Mouse (Mus musculus) heart, embryonic 16.5 days (tissue): Measurements from ENCODE around the gene Clcnkb. TPM values are rescaled to one million over a fixed set of nuclear protein-coding genes. Genes with fewer than 3 reads are reported as not detected.

Source experiments
- ATAC-seq: fragments of 200-750 bp; cut with Nextera tagmentation; replicated peaks from 2 replicates; pipeline ENCODE4 v1.8.0; 2017; ENCODE audit warnings: moderate number of reproducible peaks; ENCODE audit not compliant: insufficient read depth, low FRiP score; ENCODE audit errors: extremely low read depth
- H3K27ac ChIP-seq: fragments of 300-500 bp; sonication (generic); 2 replicates; pipeline ENCODE4 v1.5.1; 2014; ENCODE audit warnings: mild to moderate bottlenecking, low read length, control low read depth, moderate library complexity
- H3K27me3 ChIP-seq: fragments of 300-500 bp; sonication (generic); 2 replicates; pipeline ENCODE4 v1.6.1; 2014; ENCODE audit warnings: low read length, mixed read lengths; ENCODE audit not compliant: control insufficient read depth, insufficient read depth
- H3K36me3 ChIP-seq: fragments of 300-500 bp; sonication (generic); 2 replicates; pipeline ENCODE4 v1.6.1; 2014; ENCODE audit not compliant: control insufficient read depth, insufficient read depth
- H3K4me1 ChIP-seq: fragments of 300-500 bp; sonication (generic); 2 replicates; pipeline ENCODE4 v1.6.1; 2014; ENCODE audit warnings: low read length, mixed read lengths; ENCODE audit not compliant: control insufficient read depth, insufficient read depth
- H3K4me2 ChIP-seq: fragments of 300-500 bp; sonication (generic); 2 replicates; pipeline ENCODE4 v1.6.1; 2014; ENCODE audit warnings: low read depth, mild to moderate bottlenecking, control low read depth, low read length
- H3K4me3 ChIP-seq: fragments of 300-500 bp; sonication (generic); 2 replicates; pipeline ENCODE4 v1.5.1; 2014; ENCODE audit warnings: mild to moderate bottlenecking, control low read depth, low read length
- H3K9ac ChIP-seq: fragments of 300-500 bp; sonication (generic); 2 replicates; pipeline ENCODE4 v1.6.1; 2014; ENCODE audit warnings: low read length, control low read depth
- H3K9me3 ChIP-seq: fragments of 300-500 bp; sonication (generic); replicated peaks from 2 replicates; pipeline ENCODE4 v1.6.1; 2016; ENCODE audit warnings: low read length; ENCODE audit not compliant: control insufficient read depth
- WGBS: fragments of 180-500 bp; shearing (Covaris S2); extraction: QIAGEN DNeasy Blood & Tissue Kit; methylation state at CpG from one replicate; pipeline ENCODE4 v1.1.7; 2014; 5-methylcytosine and 5-hydroxymethylcytosine counted together
- polyA plus RNA-seq: library from polyadenylated mRNA; unstranded; fragments of >200 nt; fragmentation: Nextera tagmentation; extraction: Ambion mirVana; gene quantifications from 2 replicates; pipeline ENCODE4 v1.2.1, GENCODE M21; 2015

Clcnkb gene
- polyA plus RNA-seq, 1 experiment from 2014 or later = 0.34 TPM

- H3K9ac ChIP-seq = no peak overlapping the region
- H3K27me3 ChIP-seq = no peaks in the 10 kb centered on the region
- peaks cover 12% of the 10 kb centered on the region for H3K4me1 ChIP-seq
- H3K36me3 ChIP-seq = 0 out of 2 replicates have a peak, but pooled peaks cover 2% of the 10 kb centered on the region
- no peak for ATAC-seq
- 89% methylated on average over 14 of the region's 14 CpGs for WGBS
- H3K4me2 ChIP-seq = no peak overlapping the region
- no peak overlapping the region for H3K27ac ChIP-seq
- H3K9me3 ChIP-seq = no peaks in the 10 kb centered on the region
- H3K4me3 ChIP-seq = no peak overlapping the region
These were observed 40.6 kb upstream of the Clcnkb start for GRCm38 (mm10) chr4:141456193-141456938.

DNA sequence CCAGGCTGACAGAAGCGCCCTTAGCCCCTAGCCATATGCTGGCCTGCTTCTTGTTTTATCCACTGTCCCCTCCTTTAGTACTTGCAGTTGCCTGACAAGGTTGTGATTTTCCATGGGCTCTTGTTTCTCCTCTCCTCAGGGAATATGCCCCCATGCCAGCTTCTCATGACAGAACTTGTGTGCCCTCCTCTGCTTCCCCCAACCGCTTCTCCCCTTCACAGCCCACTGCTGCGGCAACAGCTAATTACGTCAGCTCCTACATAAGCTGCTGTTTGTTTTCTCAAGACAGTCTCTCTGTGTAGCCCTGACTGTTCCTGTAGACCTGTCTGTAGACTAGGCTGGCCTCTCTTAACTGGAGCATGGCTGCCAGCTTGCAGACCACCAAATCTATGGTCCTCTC is 39.7 kb upstream of the Clcnkb start:
- Histone ChIP-seq H3K9ac (no peak overlapping the region), H3K27ac (no peak overlapping the region), H3K36me3 (0 out of 2 replicates have a peak, but pooled peaks cover 2% of the 10 kb centered on the region), H3K4me3 (no peak overlapping the region), H3K4me2 (no peak overlapping the region), H3K4me1 (peaks cover 12% of the 10 kb centered on the region), H3K27me3 (no peaks in the 10 kb centered on the region), H3K9me3 (no peaks in the 10 kb centered on the region)
- WGBS = 86% methylated on average over 4 of the region's 4 CpGs
- no peak for ATAC-seq

- WGBS = 66% methylated on average over 14 of the region's 14 CpGs
- Histone ChIP-seq H3K9me3 (no peaks in the 10 kb centered on the region), H3K9ac (no peak overlapping the region), H3K36me3 (0 out of 2 replicates have a peak, but pooled peaks cover 1% of the 10 kb centered on the region), H3K4me2 (no peak overlapping the region), H3K4me1 (peaks cover 12% of the 10 kb centered on the region), H3K4me3 (no peak overlapping the region), H3K27me3 (no peaks in the 10 kb centered on the region), H3K27ac (no peak overlapping the region)
- no peak; the same call in 1 of the 2 replicates for ATAC-seq
These were observed 39.0 kb upstream of the Clcnkb start for GRCm38 (mm10) chr4:141454581-141455350.

GRCm38 (mm10) chr4:141451916-141452450 is 36.2 kb upstream of the Clcnkb start:
- Histone ChIP-seq H3K4me3 (no peak overlapping the region), H3K27me3 (no peaks in the 10 kb centered on the region), H3K9me3 (no peaks in the 10 kb centered on the region), H3K27ac (no peak overlapping the region), H3K36me3 (peaks cover 9% of the 10 kb centered on the region; the same call in 1 of the 2 replicates), H3K4me2 (no peak overlapping the region), H3K4me1 (no peaks in the 10 kb centered on the region), H3K9ac (no peak overlapping the region)
- ATAC-seq = no peak
- WGBS = 90% methylated on average over 9 of the region's 9 CpGs

- no peak overlapping the region for H3K27ac ChIP-seq
- no peak overlapping the region for H3K4me3 ChIP-seq
- WGBS = 89% methylated on average over 2 of the region's 2 CpGs
- ATAC-seq = no peak
- no peaks in the 10 kb centered on the region; the same call in 1 of the 2 replicates for H3K4me1 ChIP-seq
- no peak overlapping the region for H3K4me2 ChIP-seq
- H3K36me3 ChIP-seq = peaks cover 9% of the 10 kb centered on the region; the same call in 1 of the 2 replicates
- no peaks in the 10 kb centered on the region for H3K27me3 ChIP-seq
- no peaks in the 10 kb centered on the region for H3K9me3 ChIP-seq
- no peak overlapping the region for H3K9ac ChIP-seq
These were observed 35.4 kb upstream of the Clcnkb start for GRCm38 (mm10) chr4:141451251-141451650.

GRCm38 (mm10) chr4:141446211-141446610 is 30.4 kb upstream of the Clcnkb start:
- no peak overlapping the region for H3K9ac ChIP-seq
- 66% methylated on average over 7 of the region's 7 CpGs for WGBS
- H3K36me3 ChIP-seq = peaks cover 9% of the 10 kb centered on the region; the same call in 1 of the 2 replicates
- no peaks in the 10 kb centered on the region for H3K27me3 ChIP-seq
- H3K27ac ChIP-seq = no peak overlapping the region
- ATAC-seq = no peak
- no peak overlapping the region for H3K4me2 ChIP-seq
- no peaks in the 10 kb centered on the region for H3K9me3 ChIP-seq
- H3K4me1 ChIP-seq = peaks cover 16% of the 10 kb centered on the region
- no peak overlapping the region for H3K4me3 ChIP-seq

DNA sequence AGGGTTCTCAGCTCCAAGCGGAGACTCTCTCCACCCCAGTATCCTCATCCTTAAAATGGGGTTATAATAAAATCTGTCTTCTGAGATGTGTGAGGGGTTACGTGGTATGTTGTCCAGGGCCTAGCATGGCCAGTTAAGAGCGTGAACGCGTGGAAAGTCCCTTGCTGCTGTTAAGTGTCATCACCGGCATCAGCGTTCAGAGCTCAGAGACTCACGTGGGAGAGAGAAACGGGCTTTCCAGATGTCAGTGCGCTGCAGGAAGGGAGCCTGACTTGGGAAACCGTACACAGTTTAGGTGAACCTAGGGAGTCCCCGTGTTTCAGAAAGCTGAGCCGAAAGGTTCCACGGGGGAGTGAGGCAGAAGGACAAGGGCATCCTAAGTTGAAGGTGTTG is 29.5 kb upstream of the Clcnkb start:
- Histone ChIP-seq H3K9me3 (no peaks in the 10 kb centered on the region), H3K27me3 (no peaks in the 10 kb centered on the region), H3K4me3 (peak overlapping the region; percentile 98), H3K4me2 (peak overlapping the region; percentile 97), H3K9ac (peak overlapping the region; percentile 97), H3K36me3 (peaks cover 9% of the 10 kb centered on the region; the same call in 1 of the 2 replicates), H3K27ac (no peak overlapping the region), H3K4me1 (peaks cover 16% of the 10 kb centered on the region)
- no peak for ATAC-seq
- WGBS = 10% methylated on average over 14 of the region's 14 CpGs

DNA sequence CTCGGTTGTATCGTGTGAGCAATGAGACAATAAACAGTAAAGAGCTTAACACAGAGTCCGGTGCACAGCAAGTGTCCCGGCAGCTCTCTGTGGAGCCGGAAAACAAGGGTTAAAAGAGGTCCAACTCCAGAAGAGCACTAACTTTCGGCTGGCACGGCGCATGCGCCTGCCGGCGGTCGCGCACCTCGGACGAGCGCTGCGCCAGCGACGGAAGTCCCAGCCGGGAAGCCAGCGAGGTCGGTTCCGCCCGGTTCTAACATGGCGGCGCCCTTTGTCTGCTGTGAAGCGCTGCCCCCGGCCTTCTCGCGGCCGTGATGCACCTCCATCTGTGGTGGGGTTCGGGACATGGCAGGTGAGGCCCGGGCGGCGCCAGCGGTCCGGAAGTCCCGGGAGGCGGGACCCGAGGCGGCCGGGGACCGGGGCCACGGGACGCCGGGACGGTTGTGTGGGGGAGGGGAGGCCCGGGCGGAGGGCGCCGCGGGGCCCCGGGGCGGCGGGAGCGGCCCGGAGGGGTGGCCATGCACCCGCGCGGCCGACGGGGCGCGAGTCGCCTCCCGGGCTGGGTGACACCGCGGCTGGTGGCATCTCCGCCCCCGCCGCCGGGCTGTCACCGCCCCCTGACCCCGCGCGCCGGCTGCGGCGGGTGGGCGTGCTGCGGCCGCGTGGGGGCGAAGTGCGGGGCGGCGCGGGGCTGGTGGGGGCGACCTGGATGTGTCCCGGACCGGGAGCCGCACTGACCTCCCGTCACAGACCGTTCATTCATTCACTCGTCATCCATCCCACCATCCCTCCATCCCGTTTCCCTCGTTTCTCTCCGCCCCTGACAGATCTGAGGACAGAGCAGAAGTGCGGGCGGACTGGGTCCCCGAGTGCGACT is 28.9 kb upstream of the Clcnkb start, which contains the start of gene Zbtb17:
TSS of gene Zbtb17 (plus strand) at position 204 of the 877 bp plus-strand sequence.
- Histone ChIP-seq H3K9me3 (no peaks in the 10 kb centered on the region), H3K4me1 (peaks cover 16% of the 10 kb centered on the region), H3K27ac (peak within 1 kb of the TSS; percentile 80), H3K4me3 (peak within 1 kb of the TSS; percentile 98), H3K36me3 (peaks cover 9% of the 10 kb centered on the region; the same call in 1 of the 2 replicates), H3K27me3 (no peaks in the 10 kb centered on the region), H3K4me2 (peak within 1 kb of the TSS; percentile 97), H3K9ac (peak within 1 kb of the TSS; percentile 97)
- under 1% methylated on average over 77 of the region's 102 CpGs for WGBS
- peak; percentile 87 for ATAC-seq
